Mouse (Mus musculus): Measurements from ENCODE around the gene Slc38a3.

Slc38a3 gene

GRCm38 (mm10) chr9:107666751-107667205 is 2.6 kb downstream of the Slc38a3 start:
- no peak for DNase-seq (ENCODE audit: low spot score in 2 of 2)

- no peak for DNase-seq (ENCODE audit: low spot score in 2 of 2)
Observed at GRCm38 (mm10) chr9:107665308-107665707, 4.0 kb downstream of the Slc38a3 start.

DNA sequence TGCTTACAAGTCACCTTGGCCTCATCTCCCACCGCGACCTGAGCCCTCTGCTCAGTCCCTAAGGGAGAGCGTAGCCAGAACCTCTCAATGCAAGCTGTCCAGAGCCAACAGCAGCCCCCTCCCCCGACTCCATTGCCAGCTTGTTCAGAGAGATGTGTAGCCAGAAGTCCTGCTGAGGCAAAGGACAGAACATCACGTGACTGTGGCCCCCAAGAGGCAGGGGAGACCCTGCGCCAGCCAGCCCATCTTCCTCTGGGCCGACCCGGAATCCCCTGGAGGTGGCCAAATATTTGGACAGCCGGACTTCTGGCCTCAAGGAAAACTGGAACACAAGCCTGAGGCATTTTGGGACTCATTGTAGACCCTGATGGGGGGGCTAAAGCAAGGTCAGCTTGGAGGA is 5.8 kb downstream of the Slc38a3 start:
- DNase-seq (ENCODE audit: low spot score in 2 of 2) = no peak

DNA sequence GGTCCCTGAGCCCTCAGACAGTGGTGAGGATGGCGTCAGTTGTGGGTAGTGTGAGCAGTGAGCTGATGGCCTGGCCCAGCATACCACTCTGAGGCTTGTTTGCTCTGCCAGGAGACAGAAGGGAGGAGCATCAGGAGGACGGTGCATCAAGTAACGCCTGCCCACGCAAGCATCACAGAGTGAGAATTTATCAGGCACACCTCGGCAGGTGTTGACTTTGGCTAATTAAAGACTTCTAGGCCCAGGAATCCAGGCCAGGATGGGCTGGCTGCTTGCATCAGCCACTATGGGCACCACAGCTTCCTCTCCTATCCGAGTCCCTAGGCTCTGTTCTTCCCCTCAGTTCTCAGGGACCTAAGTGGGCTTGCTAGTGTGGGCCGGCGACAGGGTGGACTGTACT is 7.0 kb downstream of the Slc38a3 start:
- DNase-seq (ENCODE audit: low spot score in 2 of 2) = no peak

DNA sequence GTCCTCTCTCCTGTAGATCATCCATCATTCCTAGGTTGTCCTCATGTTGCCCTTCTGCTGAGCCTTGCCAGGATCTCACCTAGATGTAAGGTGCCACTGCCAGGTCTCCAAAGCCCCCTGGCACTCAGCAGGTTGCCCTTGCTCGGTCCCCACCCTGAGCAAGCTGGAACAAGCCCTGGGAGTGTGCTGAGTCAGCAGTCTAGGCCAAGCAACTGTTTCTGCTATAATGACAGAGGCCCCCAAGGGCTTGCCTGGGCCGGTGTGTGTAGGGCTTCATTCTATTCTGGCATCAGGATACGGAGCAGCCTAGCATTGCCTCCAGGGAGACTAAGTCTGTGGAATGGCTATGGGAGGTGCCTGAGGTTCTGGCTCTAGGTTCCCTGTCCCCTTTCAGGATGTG is 8.6 kb downstream of the Slc38a3 start:
- no peak for DNase-seq (ENCODE audit: low spot score in 2 of 2)

GRCm38 (mm10) chr9:107659961-107660360 is 9.4 kb downstream of the Slc38a3 start:
- DNase-seq (ENCODE audit: low spot score in 2 of 2) = no peak

GRCm38 (mm10) chr9:107659551-107659950 is 9.8 kb downstream of the Slc38a3 start:
- peak; percentile 39 to 63 for DNase-seq (ENCODE audit: low spot score in 2 of 2)

GRCm38 (mm10) chr9:107658096-107658495 is 11.2 kb downstream of the Slc38a3 start:
- DNase-seq (ENCODE audit: low spot score in 2 of 2) = no peak

- DNase-seq (ENCODE audit: low spot score in 2 of 2) = no peak
Observed at GRCm38 (mm10) chr9:107657144-107657543, 12.2 kb downstream of the Slc38a3 start.

GRCm38 (mm10) chr9:107654585-107654984 is 14.7 kb downstream of the Slc38a3 start:
- DNase-seq (ENCODE audit: low spot score in 2 of 2) = no peak

GRCm38 (mm10) chr9:107653474-107653873 is 15.9 kb downstream of the Slc38a3 start:
- no peak for DNase-seq (ENCODE audit: low spot score in 2 of 2)

GRCm38 (mm10) chr9:107650708-107651481 is 18.4 kb downstream of the Slc38a3 start:
- DNase-seq (ENCODE audit: low spot score in 2 of 2) = no peak

- DNase-seq (ENCODE audit: low spot score in 2 of 2) = peak in 1 of 2 experiments; percentile 13
Observed at GRCm38 (mm10) chr9:107650225-107650624, 19.1 kb downstream of the Slc38a3 start.

DNA sequence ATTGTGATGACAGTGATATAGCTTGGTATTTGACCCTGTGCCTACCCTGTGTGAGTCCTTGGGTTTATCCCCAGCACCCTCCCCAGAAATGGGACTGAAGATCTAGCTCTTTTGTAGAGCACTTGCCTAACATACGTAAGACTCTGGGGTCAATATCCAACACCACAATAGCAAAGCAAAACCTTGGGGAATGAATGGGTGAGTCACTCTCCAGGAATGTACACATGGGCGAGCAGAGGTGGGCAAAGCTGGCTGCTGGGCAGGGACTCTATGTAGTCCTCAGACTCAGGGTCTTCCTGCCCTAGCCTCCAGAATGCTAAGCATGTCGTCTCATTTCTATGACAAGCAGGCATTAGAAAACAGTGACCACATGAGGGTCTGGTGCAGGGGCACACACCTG is 20.6 kb downstream of the Slc38a3 start:
- no peak for DNase-seq (ENCODE audit: low spot score in 2 of 2)

DNA sequence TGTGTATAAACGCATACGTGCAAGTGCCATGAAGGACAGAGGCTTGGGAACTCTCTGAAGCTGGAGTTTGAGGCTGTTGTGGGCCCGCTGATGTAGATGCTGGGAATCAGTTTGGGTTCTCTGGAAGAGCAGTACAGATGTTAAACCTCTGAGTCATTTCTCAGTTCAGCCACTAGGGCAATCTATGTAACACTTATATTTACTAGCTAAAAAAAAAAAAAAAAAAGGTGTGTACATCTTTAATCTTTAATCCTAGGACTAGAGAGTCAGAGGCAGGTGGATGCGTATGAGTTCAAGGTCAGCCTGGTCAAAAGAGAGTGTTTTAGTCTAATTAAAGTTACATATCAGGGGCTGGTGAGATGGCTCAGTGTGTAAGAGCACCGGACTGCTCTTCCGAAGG is 22.4 kb downstream of the Slc38a3 start:
- DNase-seq (ENCODE audit: low spot score in 2 of 2) = no peak

DNA sequence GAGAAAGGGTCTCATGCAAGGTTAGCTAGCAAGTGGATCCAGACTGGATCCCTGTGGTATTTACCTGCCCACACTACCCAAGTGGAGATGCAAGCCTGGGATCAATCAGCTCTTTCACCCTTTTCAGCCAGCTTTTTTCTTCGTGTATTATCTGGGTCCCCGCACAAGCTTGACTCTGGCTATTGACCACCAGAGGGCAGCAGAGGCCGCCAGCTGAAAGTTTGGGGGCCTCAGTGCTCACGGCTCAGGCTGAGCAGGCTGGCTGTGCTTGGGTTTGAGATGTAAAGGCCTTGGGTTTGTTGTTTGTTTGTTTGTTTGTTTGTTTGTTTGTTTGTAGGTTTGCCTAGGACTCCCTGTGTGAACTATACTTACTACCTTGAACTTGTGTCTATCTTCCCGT is 23.8 kb downstream of the Slc38a3 start:
- peak; percentile 79 to 83 for DNase-seq (ENCODE audit: low spot score in 2 of 2)

- no peak for DNase-seq (ENCODE audit: low spot score in 2 of 2)
Observed at GRCm38 (mm10) chr9:107645153-107645510, 24.2 kb downstream of the Slc38a3 start.

- DNase-seq (ENCODE audit: low spot score in 2 of 2) = peak; percentile 93 to 94
Observed at GRCm38 (mm10) chr9:107644495-107645152, 24.7 kb downstream of the Slc38a3 start.

- DNase-seq (ENCODE audit: low spot score in 2 of 2) = no peak
Observed at GRCm38 (mm10) chr9:107643544-107644214, 25.7 kb downstream of the Slc38a3 start.

DNA sequence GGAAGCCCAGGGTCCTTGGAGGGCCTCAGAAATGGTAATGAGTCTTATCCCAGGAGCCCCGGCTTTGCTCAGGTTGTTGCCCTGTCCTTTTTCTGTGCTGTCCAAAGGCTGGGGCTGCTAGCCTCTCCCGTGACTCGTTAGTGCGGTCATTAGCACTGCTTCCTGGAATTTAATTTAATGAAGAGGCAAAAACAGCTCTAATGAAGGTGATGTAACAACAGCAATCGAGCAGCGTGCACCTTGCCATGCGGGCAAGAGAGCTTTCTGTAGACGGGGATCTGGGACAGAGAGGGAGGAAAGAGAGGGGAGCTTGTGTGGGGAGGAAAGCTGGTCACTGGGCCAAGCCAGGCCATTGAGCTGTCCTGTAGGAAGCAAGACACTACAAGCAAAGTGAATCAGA is 27.7 kb downstream of the Slc38a3 start:
- no peak for DNase-seq (ENCODE audit: low spot score in 2 of 2)

- DNase-seq (ENCODE audit: low spot score in 2 of 2) = no peak
Observed at GRCm38 (mm10) chr9:107640257-107640772, 29.0 kb downstream of the Slc38a3 start.

GRCm38 (mm10) chr9:107637070-107637469 is 32.3 kb downstream of the Slc38a3 start:
- no peak for DNase-seq (ENCODE audit: low spot score in 2 of 2)
